Mouse (Mus musculus) adrenal gland, adult 2 months (tissue): ENCODE measurements around the gene Wdr34. TPM values are rescaled to one million over a fixed set of nuclear protein-coding genes. Genes with fewer than 3 reads are reported as not detected.

Source experiments
- DNase-seq: peaks from one replicate; pipeline ENCODE4 v3.0.0; 2021
- long read RNA-seq: library from polyadenylated mRNA; stranded (forward); transcript quantifications from one replicate; pipeline ENCODE4 v2.0.0, GENCODE M21; 2021
- polyA plus RNA-seq: library from polyadenylated mRNA; depleted of rRNA; stranded (reverse); fragments of >200 nt; gene quantifications from 2 replicates; pipeline ENCODE4 v1.2.3, GENCODE M21; 2012; rRNA removed
- total RNA-seq, 2 experiments: library from RNA; stranded (reverse); gene quantifications; 2 replicates each; pipeline ENCODE4 v1.2.3; 2021

The Wdr34 gene
- total RNA-seq, result 10 to 100 TPM; 14.7 to 22.0 TPM
- 59.2 and 62.5 TPM in 2 replicates for polyA plus RNA-seq
- long read RNA-seq, transcript Wdr34-201 (9 exons, 1,814 nt), result major isoform, 35 of 43 reads
- long read RNA-seq, partial matches to known transcripts, result 3 of 43 reads
- long read RNA-seq, other reads (novel, unspliced or antisense), result 4 of 43 reads

- DNase-seq, result peak; percentile 99
Observed at GRCm38 (mm10) chr2:30048699-30049388, at the start of gene Wdr34. Gene Wdr34, minus strand, starts transcription at chr2:30048881.

- DNase-seq, result peak; percentile 65
Observed at GRCm38 (mm10) chr2:30095882-30096527, 47.3 kb upstream of the Wdr34 start.

- DNase-seq, result no peak
Observed at GRCm38 (mm10) chr2:30094208-30094588, 45.5 kb upstream of the Wdr34 start.

- DNase-seq, result peak; percentile 99
Observed at GRCm38 (mm10) chr2:30093471-30094207, 45.0 kb upstream of the Wdr34 start, which contains the start of gene Zdhhc12. Gene Zdhhc12, minus strand, starts transcription at chr2:30093648.

GRCm38 (mm10) chr2:30092280-30092918 lies 43.7 kb upstream of the Wdr34 start:
- no peak for DNase-seq

- DNase-seq, result no peak
Observed at GRCm38 (mm10) chr2:30091521-30091920, 42.8 kb upstream of the Wdr34 start.

GRCm38 (mm10) chr2:30087310-30087709 lies 38.6 kb upstream of the Wdr34 start:
- no peak for DNase-seq

GRCm38 (mm10) chr2:30084632-30085031 lies 36.0 kb upstream of the Wdr34 start:
- DNase-seq, result no peak

GRCm38 (mm10) chr2:30084113-30084512 lies 35.4 kb upstream of the Wdr34 start:
- DNase-seq, result no peak

- DNase-seq, result no peak
Observed at GRCm38 (mm10) chr2:30080181-30080800, 31.6 kb upstream of the Wdr34 start.

GRCm38 (mm10) chr2:30078760-30079159 lies 30.1 kb upstream of the Wdr34 start:
- no peak for DNase-seq

- peak; percentile 45 for DNase-seq
Observed at GRCm38 (mm10) chr2:30078349-30078712, 29.6 kb upstream of the Wdr34 start.

- peak; percentile 92 for DNase-seq
Observed at GRCm38 (mm10) chr2:30077502-30078348, 29.0 kb upstream of the Wdr34 start, which contains the start of gene Pkn3. Gene Pkn3, plus strand, starts transcription at chr2:30077684.

GRCm38 (mm10) chr2:30076959-30077358 lies 28.3 kb upstream of the Wdr34 start:
- no peak for DNase-seq

- DNase-seq, result no peak
Observed at GRCm38 (mm10) chr2:30076439-30076838, 27.8 kb upstream of the Wdr34 start.

- peak; percentile 57 for DNase-seq
Observed at GRCm38 (mm10) chr2:30075625-30076024, 26.9 kb upstream of the Wdr34 start.

- DNase-seq, result no peak
Observed at GRCm38 (mm10) chr2:30073285-30073684, 24.6 kb upstream of the Wdr34 start.

- DNase-seq, result no peak
Observed at GRCm38 (mm10) chr2:30072875-30073274, 24.2 kb upstream of the Wdr34 start.

- no peak for DNase-seq
Observed at GRCm38 (mm10) chr2:30067962-30068361, 19.3 kb upstream of the Wdr34 start.

- DNase-seq, result peak; percentile 71
Observed at GRCm38 (mm10) chr2:30067031-30067888, 18.6 kb upstream of the Wdr34 start.
